Mouse (Mus musculus): ENCODE results near the gene Jup. TPM values are rescaled to one million over a fixed set of nuclear protein-coding genes. Genes with fewer than 3 reads are reported as not detected.

The Jup gene
- 45.0 and 53.6 TPM in 2 replicates for polyA plus RNA-seq (2016; fragmentation: Nextera tagmentation; extraction: Ambion mirVana)

GRCm38 (mm10) chr11:100397600-100398389 is at the start of gene Jup:
Gene Jup, minus strand, starts transcription at chr11:100397763.
- under 1% methylated on average over 37 of the region's 37 CpGs for WGBS
- Histone ChIP-seq H3K4me1 (replicated peaks) (peaks cover 62% of the 10 kb centered on the region), H3K9me3 (no peaks in the 10 kb centered on the region), H3K36me3 (no peaks in the 10 kb centered on the region), H3K27ac (peak within 1 kb of the TSS; percentile 89), H3K4me3 (peak within 1 kb of the TSS; percentile 65), H3K27me3 (ENCODE audit: insufficient read depth, poor library complexity, severe bottlenecking) (peaks cover 50% of the 10 kb centered on the region)
- peak; percentile 99 for DNase-seq (ENCODE audit: low spot score)

DNA sequence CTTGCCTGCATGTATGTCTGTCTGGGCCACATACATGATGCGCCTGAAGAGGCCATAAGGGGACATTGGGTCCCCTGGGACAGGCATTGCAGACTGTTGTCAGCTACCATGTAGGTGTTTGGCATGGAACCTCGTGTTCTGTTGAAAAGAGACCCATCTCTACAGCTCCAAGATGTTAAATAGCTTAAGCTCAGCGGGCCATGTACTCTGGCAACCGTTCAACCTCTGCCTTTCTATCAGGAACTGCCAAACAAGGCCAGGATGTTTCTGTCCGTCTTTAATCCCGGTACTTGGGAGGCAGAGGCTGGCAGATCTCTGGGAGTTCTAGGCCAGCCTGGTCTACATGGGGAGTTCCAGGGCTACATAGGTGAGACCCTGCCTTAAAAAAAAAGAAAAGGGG is 45.1 kb upstream of the Jup start:
- WGBS, result 90% methylated on average over 6 of the region's 6 CpGs
- Histone ChIP-seq H3K36me3 (peaks cover 20% of the 10 kb centered on the region), H3K27ac (no peak overlapping the region), H3K27me3 (ENCODE audit: insufficient read depth, poor library complexity, severe bottlenecking) (no peaks in the 10 kb centered on the region), H3K4me1 (replicated peaks) (peaks cover 25% of the 10 kb centered on the region), H3K9me3 (no peaks in the 10 kb centered on the region), H3K4me3 (no peak overlapping the region)
- DNase-seq (ENCODE audit: low spot score), result no peak

DNA sequence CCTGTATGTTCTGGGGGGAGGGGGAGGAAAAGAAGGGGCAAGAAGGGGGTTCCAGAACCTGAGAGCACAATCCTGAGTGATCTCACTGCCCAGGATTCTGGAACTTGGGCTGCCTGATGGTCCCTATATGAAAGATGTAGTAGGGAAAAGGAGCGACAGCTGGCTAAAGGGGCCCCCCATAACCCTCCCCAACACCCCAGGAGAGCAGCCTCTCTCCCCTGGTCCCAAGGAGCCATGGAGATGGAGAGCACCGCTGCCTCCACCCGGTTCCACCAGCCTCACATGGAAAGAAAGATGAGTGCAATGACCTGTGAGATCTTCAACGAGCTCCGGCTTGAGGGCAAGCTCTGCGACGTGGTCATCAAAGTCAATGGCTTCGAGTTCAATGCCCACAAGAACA is 44.2 kb upstream of the Jup start, which contains the start of the genes Nt5c3b and Klhl10:
Gene Nt5c3b, minus strand, starts transcription at position 12 of the 400 bp plus-strand sequence.
Gene Klhl10, plus strand, starts transcription at position 121 of the 400 bp plus-strand sequence.
- no peaks in the 10 kb centered on the region for H3K27me3 ChIP-seq (ENCODE audit: insufficient read depth, poor library complexity, severe bottlenecking)
- peaks cover 27% of the 10 kb centered on the region for H3K4me1 ChIP-seq (replicated peaks)
- peak within 1 kb of the TSS; percentile 93 for H3K27ac ChIP-seq
- peak within 1 kb of the TSS; percentile 76 for H3K4me3 ChIP-seq
- no peaks in the 10 kb centered on the region for H3K9me3 ChIP-seq
- no peak for DNase-seq (ENCODE audit: low spot score)
- H3K36me3 ChIP-seq, result peaks cover 29% of the 10 kb centered on the region
- 90% methylated on average over 8 of the region's 8 CpGs for WGBS

GRCm38 (mm10) chr11:100440691-100441522 is 43.3 kb upstream of the Jup start:
- Histone ChIP-seq H3K4me3 (peak overlapping the region; percentile 76), H3K4me1 (replicated peaks) (peaks cover 36% of the 10 kb centered on the region), H3K36me3 (peaks cover 38% of the 10 kb centered on the region), H3K27me3 (ENCODE audit: insufficient read depth, poor library complexity, severe bottlenecking) (no peaks in the 10 kb centered on the region), H3K9me3 (no peaks in the 10 kb centered on the region), H3K27ac (peak overlapping the region; percentile 93)
- DNase-seq (ENCODE audit: low spot score), result peak; percentile 78
- 2% methylated on average over 52 of the region's 52 CpGs for WGBS

- Histone ChIP-seq H3K27me3 (ENCODE audit: insufficient read depth, poor library complexity, severe bottlenecking) (no peaks in the 10 kb centered on the region), H3K36me3 (peaks cover 62% of the 10 kb centered on the region), H3K4me3 (no peak overlapping the region), H3K4me1 (replicated peaks) (peaks cover 46% of the 10 kb centered on the region), H3K9me3 (no peaks in the 10 kb centered on the region), H3K27ac (no peak overlapping the region)
- no peak for DNase-seq (ENCODE audit: low spot score)
- 77% methylated on average over 1 of the region's 1 CpGs for WGBS
Observed at GRCm38 (mm10) chr11:100437901-100438300, 40.3 kb upstream of the Jup start.

DNA sequence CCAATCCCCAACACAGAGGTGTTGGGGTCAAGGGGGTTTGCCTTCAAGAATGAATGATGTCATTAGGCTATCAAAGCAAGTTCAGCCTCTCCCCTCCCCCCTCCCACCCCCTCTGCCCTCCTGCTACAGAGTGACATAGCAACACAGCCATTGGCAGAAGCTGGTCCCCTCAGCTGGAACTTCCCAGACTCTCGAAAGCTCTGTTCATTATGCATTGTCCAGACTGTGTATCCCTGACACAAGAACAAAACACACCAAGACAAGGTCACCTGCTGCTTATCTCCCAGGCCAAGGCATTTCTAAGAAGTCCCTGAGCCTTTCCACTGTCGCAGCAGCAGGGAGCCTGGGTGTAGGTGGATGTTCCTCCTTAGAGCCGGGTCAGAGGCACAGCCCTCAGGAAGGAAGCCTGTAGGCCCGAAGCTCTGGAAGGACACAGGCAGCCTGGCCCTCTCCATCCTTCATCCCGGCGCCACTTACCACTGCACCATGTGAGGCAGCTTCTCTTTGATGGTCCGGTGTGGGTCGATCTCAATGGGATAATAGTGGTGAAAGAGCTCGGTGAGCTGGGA is 38.2 kb upstream of the Jup start:
- no peaks in the 10 kb centered on the region for H3K27me3 ChIP-seq (ENCODE audit: insufficient read depth, poor library complexity, severe bottlenecking)
- H3K9me3 ChIP-seq, result no peaks in the 10 kb centered on the region
- WGBS, result 34% methylated on average over 9 of the region's 9 CpGs
- peaks cover 81% of the 10 kb centered on the region for H3K36me3 ChIP-seq
- no peak overlapping the region for H3K27ac ChIP-seq
- H3K4me1 ChIP-seq (replicated peaks), result peaks cover 34% of the 10 kb centered on the region
- H3K4me3 ChIP-seq, result no peak overlapping the region; the same call in 1 of the 2 replicates
- DNase-seq (ENCODE audit: low spot score), result peak; percentile 39

DNA sequence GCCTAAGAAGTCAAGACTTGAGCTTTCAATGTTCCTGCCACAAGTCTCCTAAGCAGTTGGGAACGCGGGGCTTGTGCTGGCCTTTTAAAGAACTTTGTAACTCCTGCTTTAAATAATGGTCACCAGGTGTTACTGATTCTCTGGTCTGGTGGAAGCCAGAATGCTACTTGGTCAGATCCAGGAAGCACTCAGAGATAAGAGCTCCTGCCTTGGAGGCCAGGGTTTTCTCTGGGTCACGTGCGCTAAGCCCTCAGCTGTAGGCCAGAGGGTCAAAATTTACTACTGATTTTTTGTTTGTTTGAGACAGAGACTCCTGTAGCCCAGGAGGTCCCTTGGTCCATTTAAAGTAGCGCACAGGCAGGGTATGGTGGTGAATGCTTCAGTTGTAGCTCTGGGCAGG is 34.4 kb upstream of the Jup start:
- H3K36me3 ChIP-seq, result peaks cover 77% of the 10 kb centered on the region
- no peaks in the 10 kb centered on the region for H3K27me3 ChIP-seq (ENCODE audit: insufficient read depth, poor library complexity, severe bottlenecking)
- no peaks in the 10 kb centered on the region for H3K9me3 ChIP-seq
- no peak overlapping the region for H3K27ac ChIP-seq
- H3K4me3 ChIP-seq, result no peak overlapping the region
- no peak for DNase-seq (ENCODE audit: low spot score)
- peaks cover 20% of the 10 kb centered on the region for H3K4me1 ChIP-seq (replicated peaks)
- WGBS, result 92% methylated on average over 5 of the region's 5 CpGs

DNA sequence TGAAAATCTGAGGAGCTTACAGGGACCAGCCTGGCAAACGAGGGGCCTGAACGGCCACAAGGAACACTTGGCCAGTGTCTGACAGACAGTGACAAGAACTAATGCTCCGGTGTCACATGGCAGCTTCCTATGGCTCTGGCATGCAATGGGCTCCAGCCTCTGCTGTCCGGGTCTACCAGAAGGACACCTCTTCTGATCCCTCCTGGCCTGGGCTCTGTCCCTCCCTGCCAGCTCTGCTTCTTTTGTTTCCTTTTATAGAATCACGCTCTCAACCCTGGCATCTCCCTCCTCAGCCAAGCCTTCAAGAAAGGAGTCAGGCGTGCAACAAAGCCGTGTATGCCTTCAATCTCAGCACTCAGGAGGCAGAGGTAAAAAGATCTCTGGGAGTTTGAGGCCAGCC is 32.5 kb upstream of the Jup start:
- H3K4me3 ChIP-seq, result no peak overlapping the region
- no peaks in the 10 kb centered on the region for H3K27me3 ChIP-seq (ENCODE audit: insufficient read depth, poor library complexity, severe bottlenecking)
- peaks cover 62% of the 10 kb centered on the region for H3K36me3 ChIP-seq
- no peak for DNase-seq (ENCODE audit: low spot score)
- 88% methylated on average over 7 of the region's 7 CpGs for WGBS
- H3K27ac ChIP-seq, result no peak overlapping the region
- no peaks in the 10 kb centered on the region for H3K9me3 ChIP-seq
- peaks cover 6% of the 10 kb centered on the region; the same call in 1 of the 2 replicates for H3K4me1 ChIP-seq (replicated peaks)

DNA sequence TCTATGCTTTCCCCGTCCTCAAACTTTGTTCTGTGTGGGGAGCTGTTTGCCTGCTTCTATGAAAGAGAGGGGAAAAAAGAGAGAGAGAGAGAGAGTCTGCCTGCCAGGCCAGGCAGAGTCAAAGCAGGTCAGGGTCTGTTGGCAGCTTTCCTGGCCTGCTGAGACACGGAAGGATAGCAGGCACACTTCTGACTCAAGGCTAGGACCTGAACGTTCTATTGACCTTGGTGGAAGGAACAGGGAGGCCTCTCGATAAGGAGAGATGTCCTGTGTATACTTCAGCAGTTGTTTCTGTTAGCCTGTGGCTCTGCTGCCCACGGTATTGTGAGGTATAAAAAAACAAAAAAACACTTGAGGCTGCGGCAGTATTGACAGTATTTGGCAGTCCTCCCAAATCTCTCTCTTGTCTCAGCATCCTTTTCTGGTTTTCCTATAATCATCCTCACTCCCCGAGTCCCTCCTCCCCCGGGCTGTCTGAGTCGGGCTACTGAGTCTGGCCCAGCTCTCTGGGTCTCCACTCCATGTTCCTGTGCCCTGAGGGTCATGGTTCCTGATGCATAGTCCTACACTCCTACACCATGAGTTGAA is 31.1 kb upstream of the Jup start:
- no peak for DNase-seq (ENCODE audit: low spot score)
- peaks cover 61% of the 10 kb centered on the region for H3K36me3 ChIP-seq

DNA sequence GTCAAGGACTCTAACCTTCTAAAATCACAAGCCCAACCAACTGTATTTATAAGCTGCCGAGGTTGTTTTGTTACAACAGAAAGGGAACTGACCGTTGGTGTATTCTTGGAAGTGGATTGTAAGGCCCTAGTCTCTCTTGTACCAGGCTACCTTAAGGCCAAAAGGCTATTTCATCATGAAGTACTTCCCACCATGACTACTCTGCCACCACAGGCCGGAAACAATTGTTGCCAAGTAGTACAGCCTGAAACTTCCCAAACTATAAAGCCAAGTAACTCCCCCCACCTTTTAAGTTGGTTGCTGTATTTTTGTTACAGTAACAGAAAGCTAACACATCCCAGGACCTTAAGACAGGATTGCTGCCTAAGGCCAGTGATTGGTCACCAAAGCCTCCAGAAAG is 29.3 kb upstream of the Jup start:
- DNase-seq (ENCODE audit: low spot score), result no peak
- WGBS, result 89% methylated on average over 3 of the region's 3 CpGs

More for the DNA sequence above, 31.1 kb upstream of the Jup start:
- H3K4me3 ChIP-seq, result no peak overlapping the region
- no peaks in the 10 kb centered on the region for H3K27me3 ChIP-seq (ENCODE audit: insufficient read depth, poor library complexity, severe bottlenecking)
- H3K27ac ChIP-seq, result no peak overlapping the region
- no peaks in the 10 kb centered on the region for H3K9me3 ChIP-seq
- WGBS, result 88% methylated on average over 9 of the region's 9 CpGs
- 0 out of 2 replicates have a peak, but pooled peaks cover 6% of the 10 kb centered on the region for H3K4me1 ChIP-seq (replicated peaks)

DNA sequence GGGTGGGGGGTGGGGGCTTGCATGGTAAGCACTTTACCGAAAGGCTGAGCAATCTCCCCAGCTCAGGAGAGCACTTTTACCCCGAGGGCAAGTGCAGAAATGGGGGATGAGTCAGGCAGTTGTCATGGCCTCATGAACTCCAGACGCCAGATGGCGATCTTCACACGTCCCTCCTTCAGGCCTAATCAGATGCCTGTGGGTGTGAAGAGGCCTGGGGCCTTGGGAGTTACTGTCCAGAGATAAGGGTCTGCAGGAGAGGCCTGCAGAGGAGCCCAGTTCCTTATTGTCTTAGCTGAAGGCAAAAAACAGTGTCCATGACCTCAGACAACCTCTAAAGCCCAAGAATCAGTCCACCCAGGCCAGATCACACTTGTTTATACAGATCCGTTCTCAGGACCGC is 28.3 kb upstream of the Jup start:
- Histone ChIP-seq H3K27ac (peak overlapping the region; percentile 69), H3K27me3 (ENCODE audit: insufficient read depth, poor library complexity, severe bottlenecking) (no peaks in the 10 kb centered on the region), H3K36me3 (peaks cover 50% of the 10 kb centered on the region), H3K4me3 (no peak overlapping the region), H3K4me1 (replicated peaks) (peaks cover 17% of the 10 kb centered on the region), H3K9me3 (no peaks in the 10 kb centered on the region)
- DNase-seq (ENCODE audit: low spot score), result peak; percentile 67
- WGBS, result 30% methylated on average over 7 of the region's 7 CpGs

More for the DNA sequence above, 29.3 kb upstream of the Jup start:
- peaks cover 8% of the 10 kb centered on the region for H3K4me1 ChIP-seq (replicated peaks)
- H3K27me3 ChIP-seq (ENCODE audit: insufficient read depth, poor library complexity, severe bottlenecking), result no peaks in the 10 kb centered on the region
- peaks cover 58% of the 10 kb centered on the region for H3K36me3 ChIP-seq
- no peaks in the 10 kb centered on the region for H3K9me3 ChIP-seq
- H3K4me3 ChIP-seq, result no peak overlapping the region
- H3K27ac ChIP-seq, result no peak overlapping the region

DNA sequence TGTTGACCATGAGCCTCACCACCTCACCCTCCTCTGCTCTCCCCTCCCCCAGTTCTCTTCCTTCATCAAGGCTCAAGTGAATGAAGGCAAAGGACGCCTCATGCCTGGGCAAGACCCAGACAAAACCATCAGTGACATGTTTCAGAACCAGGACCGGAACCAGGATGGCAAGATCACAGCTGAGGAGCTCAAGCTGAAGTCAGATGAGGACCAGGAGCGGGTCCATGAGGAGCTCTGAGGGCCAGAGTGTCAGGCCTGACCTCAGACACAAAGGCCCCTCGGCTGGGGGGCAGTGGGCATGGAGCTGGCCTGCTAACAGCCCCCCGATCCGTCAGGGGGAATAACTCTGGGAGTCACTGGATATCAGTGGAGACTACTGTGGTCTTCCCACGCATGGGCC is 26.3 kb upstream of the Jup start:
- no peaks in the 10 kb centered on the region for H3K27me3 ChIP-seq (ENCODE audit: insufficient read depth, poor library complexity, severe bottlenecking)
- H3K36me3 ChIP-seq, result peaks cover 30% of the 10 kb centered on the region
- no peak overlapping the region for H3K27ac ChIP-seq
- no peak overlapping the region; the same call in 1 of the 2 replicates for H3K4me3 ChIP-seq
- no peaks in the 10 kb centered on the region for H3K9me3 ChIP-seq
- no peak for DNase-seq (ENCODE audit: low spot score)
- 90% methylated on average over 7 of the region's 7 CpGs for WGBS
- peaks cover 21% of the 10 kb centered on the region for H3K4me1 ChIP-seq (replicated peaks)
